Mouse (Mus musculus): ENCODE measurements at regions not wholly inside any gene's neighbourhood (a gene's known extent, or its start where the extent isn't known, plus 50 kb on each side); places are given as distances from the start of the nearest gene placed in this dataset.

DNA sequence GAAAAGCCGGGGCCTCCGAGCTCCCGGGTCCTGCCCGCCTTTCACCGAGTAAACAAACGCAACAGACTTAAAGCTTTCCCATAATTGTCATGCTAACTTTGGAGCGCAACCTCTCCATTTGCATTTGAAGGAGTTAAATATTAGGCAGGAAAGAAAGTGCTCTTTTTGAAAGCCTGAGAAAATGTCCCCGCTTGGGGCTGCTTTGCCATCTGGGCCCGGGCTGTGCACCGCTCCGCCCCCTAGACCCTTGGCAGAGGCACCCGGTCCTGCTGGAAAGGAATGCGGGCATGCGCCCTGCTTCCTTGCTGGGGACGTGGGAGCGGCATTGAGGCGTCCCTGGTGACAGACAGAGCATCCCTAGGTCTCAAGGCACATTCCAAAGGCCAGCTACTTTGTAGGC is 130.3 kb upstream of the Id4 start:
- TF ChIP-seq CTCF (IDR thresholded peaks at IDR 0.05; ENCODE audit: low read depth, low read length) (no peak), POLR2A (IDR thresholded peaks at IDR 0.05; ENCODE audit: insufficient read depth, low read length) (no peak), EP300 (IDR thresholded peaks at IDR 0.05; ENCODE audit: insufficient read depth, low read depth, low read length) (peak; percentile 46; the same call in 1 of the 2 replicates)
